Mouse (Mus musculus) midbrain, embryonic 16.5 days (tissue): ENCODE results near the gene Rps27. TPM values are rescaled to one million over a fixed set of nuclear protein-coding genes. Genes with fewer than 3 reads are reported as not detected.
"Not testable (repeated sequence)": the region's sequence is repeated elsewhere in the genome, so short reads cannot be mapped to it uniquely, and the experiment has no call there.

Experiments
- ATAC-seq: fragments of 200-750 bp; cut with Nextera tagmentation; 2 replicates; pipeline ENCODE4 v1.8.0; 2017; ENCODE audit warnings: moderate TSS enrichment
- H3K27ac ChIP-seq: fragments of 300-500 bp; sonication (generic); 2 replicates; pipeline ENCODE4 v1.5.1; 2014; ENCODE audit warnings: mild to moderate bottlenecking, low read length, mixed read lengths
- H3K27me3 ChIP-seq: fragments of 300-500 bp; sonication (generic); 2 replicates; pipeline ENCODE4 v1.6.1; 2014; ENCODE audit warnings: low read depth, low read length, mixed read lengths; ENCODE audit not compliant: control insufficient read depth, insufficient read depth
- H3K36me3 ChIP-seq: fragments of 300-500 bp; sonication (generic); 2 replicates; pipeline ENCODE4 v1.6.1; 2014; ENCODE audit warnings: mild to moderate bottlenecking, low read length, moderate library complexity, mixed read lengths; ENCODE audit not compliant: control insufficient read depth, insufficient read depth
- H3K4me1 ChIP-seq: fragments of 300-500 bp; sonication (generic); 2 replicates; pipeline ENCODE4 v1.6.1; 2014; ENCODE audit warnings: mild to moderate bottlenecking, low read length, mixed read lengths; ENCODE audit not compliant: control insufficient read depth, insufficient read depth
- H3K4me2 ChIP-seq: fragments of 300-500 bp; sonication (generic); 2 replicates; pipeline ENCODE4 v1.6.1; 2014; ENCODE audit warnings: mild to moderate bottlenecking, low read length, mixed read lengths
- H3K4me3 ChIP-seq: fragments of 300-500 bp; sonication (generic); 2 replicates; pipeline ENCODE4 v1.5.1; 2014; ENCODE audit warnings: low read depth, mild to moderate bottlenecking, low read length, moderate library complexity, mixed read lengths
- H3K9ac ChIP-seq: fragments of 300-500 bp; sonication (generic); 2 replicates; pipeline ENCODE4 v1.6.1; 2014; ENCODE audit warnings: low read depth, low read length, mixed read lengths
- H3K9me3 ChIP-seq: fragments of 300-500 bp; sonication (generic); replicated peaks from 2 replicates; pipeline ENCODE4 v1.6.1; 2014; ENCODE audit warnings: mild to moderate bottlenecking, low read length, mixed read lengths; ENCODE audit not compliant: control insufficient read depth, poor library complexity, severe bottlenecking
- WGBS: fragments of 180-500 bp; shearing (Covaris S2); extraction: QIAGEN DNeasy Blood & Tissue Kit; methylation state at CpG from one replicate; pipeline ENCODE4 v1.1.7; 2014; 5-methylcytosine and 5-hydroxymethylcytosine counted together
- polyA plus RNA-seq: library from polyadenylated mRNA; unstranded; fragments of >200 nt; fragmentation: Nextera tagmentation; extraction: Ambion mirVana; gene quantifications from 2 replicates; pipeline ENCODE4 v1.2.1, GENCODE M21; 2015

Rps27 gene
- polyA plus RNA-seq = 691 and 714 TPM in 2 replicates

DNA sequence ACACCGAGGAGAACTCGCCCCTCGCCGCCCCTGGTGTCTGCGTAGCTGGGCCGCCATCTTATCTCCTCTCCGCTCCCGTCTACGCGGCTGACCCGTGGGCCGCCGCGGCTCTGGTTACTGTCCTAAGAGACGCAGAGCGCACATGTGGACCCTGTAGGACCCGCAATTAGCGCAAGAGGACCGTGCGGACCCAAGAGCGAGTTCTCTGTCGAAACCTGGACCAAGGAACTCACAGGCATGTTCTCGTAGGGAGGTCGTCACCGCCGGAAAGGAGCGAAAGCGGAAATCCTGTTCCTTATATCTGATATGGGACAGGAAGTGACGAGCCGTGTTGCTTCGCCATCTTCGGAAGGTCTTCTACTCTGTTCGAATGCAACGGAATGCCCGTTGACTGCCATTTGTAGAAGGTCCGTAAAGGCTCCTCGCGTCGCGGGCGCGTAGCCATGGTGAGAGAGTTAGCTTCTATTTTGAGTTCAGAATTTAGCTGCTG is at the start of gene Rps27, which contains the start of gene Rab13:
Rps27 (minus strand) TSS at position 275 of the 490 bp plus-strand sequence.
Rab13 (plus strand) TSS at position 319 of the 490 bp plus-strand sequence.
- Histone ChIP-seq H3K27ac (peak within 1 kb of the TSS; percentile 88), H3K9ac (peak within 1 kb of the TSS; percentile 89), H3K4me1 (peaks cover 19% of the 10 kb centered on the region), H3K9me3 (no peaks in the 10 kb centered on the region), H3K4me2 (peak within 1 kb of the TSS; percentile 89), H3K36me3 (peaks cover 13% of the 10 kb centered on the region; the same call in 1 of the 2 replicates), H3K4me3 (peak within 1 kb of the TSS; percentile 61), H3K27me3 (no peaks in the 10 kb centered on the region)
- ATAC-seq = peak; percentile 95
- under 1% methylated on average over 42 of the region's 42 CpGs for WGBS

DNA sequence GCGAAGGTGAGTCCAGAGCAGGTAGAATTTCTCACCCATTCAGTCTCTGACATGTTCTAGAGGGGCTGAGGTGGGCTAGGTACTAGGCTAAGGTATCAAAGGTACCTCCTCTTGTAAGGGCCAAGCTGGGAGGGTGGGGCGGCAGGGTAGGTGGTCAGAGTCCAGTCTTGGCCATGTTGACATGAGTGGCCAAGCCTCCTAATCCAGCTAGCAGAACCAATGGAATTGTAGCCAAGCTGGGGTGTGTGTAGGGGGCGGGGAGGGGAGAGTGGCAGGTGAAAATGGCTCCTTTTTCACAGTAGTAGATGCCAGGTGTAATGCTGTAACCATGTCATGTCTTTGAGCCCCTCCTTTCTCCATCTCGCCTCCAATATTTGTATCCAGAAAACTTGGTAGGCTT is 45.1 kb upstream of the Rps27 start:
- 92% methylated on average over 4 of the region's 4 CpGs for WGBS
- no peaks in the 10 kb centered on the region for H3K27me3 ChIP-seq
- ATAC-seq = no peak
- peaks cover 45% of the 10 kb centered on the region for H3K36me3 ChIP-seq
- H3K27ac ChIP-seq = no peak overlapping the region
- no peak overlapping the region for H3K9ac ChIP-seq
- H3K4me1 ChIP-seq = peaks cover 14% of the 10 kb centered on the region
- no peaks in the 10 kb centered on the region for H3K9me3 ChIP-seq
- H3K4me2 ChIP-seq = no peak overlapping the region
- no peak overlapping the region for H3K4me3 ChIP-seq

DNA sequence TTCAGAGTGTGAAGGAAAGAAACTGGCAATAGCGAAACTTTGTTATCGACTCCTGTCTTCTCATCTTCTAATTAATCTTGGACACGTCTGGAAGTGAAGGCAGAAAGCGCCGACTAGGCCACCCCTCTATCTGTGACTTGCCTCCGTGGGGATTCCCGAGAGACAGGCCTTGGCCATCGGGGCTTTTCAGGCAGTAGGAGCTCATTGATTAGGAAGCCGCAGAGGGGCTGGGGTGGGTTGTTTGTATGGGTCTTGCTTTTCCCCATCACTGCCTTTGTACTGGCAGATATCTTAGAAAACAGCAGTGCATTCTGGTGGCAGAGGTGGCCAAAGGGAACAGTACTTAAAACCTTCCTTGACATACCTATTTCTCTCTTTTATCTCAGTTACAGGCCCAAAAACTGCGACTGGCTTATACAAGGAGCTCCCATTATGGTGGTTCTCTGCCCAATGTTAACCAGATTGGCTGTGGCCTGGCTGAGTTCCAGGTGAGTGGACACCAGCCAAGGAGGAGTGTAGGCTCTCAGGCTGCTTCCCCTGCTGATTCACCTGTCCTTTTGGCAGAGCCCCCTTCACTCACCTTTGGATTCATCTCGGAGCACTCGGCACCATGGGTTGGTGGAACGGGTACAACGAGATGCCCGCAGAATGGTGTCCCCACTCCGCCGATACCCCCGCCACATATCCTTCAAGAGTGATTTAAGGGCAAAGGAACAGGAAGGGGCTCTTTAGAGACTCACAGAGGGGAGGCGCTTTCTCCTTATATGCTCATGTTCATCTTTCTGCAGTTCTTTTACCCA is 43.5 kb upstream of the Rps27 start:
- no peak overlapping the region for H3K9ac ChIP-seq
- 94% methylated on average over 19 of the region's 19 CpGs for WGBS
- H3K27ac ChIP-seq = no peak overlapping the region
- no peak for ATAC-seq
- H3K36me3 ChIP-seq = peaks cover 30% of the 10 kb centered on the region
- H3K4me3 ChIP-seq = no peak overlapping the region
- no peaks in the 10 kb centered on the region for H3K27me3 ChIP-seq
- H3K9me3 ChIP-seq = no peaks in the 10 kb centered on the region
- peaks cover 16% of the 10 kb centered on the region for H3K4me1 ChIP-seq
- H3K4me2 ChIP-seq = no peak overlapping the region

DNA sequence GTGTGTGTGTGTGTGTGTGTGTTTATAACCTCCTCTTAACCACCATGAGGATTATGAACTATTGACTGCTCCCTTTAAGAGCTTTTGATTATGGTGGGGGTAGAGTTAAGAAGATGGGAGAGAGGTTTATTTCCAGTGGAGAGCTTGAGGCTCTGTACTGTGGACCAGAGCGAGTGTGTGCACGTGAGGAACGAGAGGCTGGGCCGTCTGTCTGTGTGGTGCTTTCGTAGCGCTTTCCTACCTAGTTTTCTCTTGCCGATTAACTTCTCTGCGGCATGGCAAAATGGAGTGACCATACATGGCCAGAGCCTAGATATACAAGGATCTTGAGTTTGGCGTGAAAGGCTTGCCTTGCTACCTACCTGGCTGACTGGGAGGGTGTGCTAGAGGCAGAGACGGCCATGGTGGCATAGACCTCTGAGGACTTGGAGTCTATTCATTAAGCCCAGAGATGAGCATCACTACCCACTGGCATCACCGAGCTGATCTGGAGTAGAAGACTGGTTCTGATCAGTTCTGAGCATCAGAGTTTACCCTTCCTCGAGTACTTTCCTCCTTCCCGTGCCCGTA is 42.4 kb upstream of the Rps27 start:
- Histone ChIP-seq H3K27ac (no peak overlapping the region), H3K9me3 (no peaks in the 10 kb centered on the region), H3K27me3 (no peaks in the 10 kb centered on the region), H3K4me3 (no peak overlapping the region), H3K36me3 (peaks cover 22% of the 10 kb centered on the region), H3K9ac (no peak overlapping the region), H3K4me1 (peaks cover 16% of the 10 kb centered on the region), H3K4me2 (no peak overlapping the region; the same call in 1 of the 2 replicates)
- ATAC-seq = no peak
- WGBS = 95% methylated on average over 14 of the region's 14 CpGs

DNA sequence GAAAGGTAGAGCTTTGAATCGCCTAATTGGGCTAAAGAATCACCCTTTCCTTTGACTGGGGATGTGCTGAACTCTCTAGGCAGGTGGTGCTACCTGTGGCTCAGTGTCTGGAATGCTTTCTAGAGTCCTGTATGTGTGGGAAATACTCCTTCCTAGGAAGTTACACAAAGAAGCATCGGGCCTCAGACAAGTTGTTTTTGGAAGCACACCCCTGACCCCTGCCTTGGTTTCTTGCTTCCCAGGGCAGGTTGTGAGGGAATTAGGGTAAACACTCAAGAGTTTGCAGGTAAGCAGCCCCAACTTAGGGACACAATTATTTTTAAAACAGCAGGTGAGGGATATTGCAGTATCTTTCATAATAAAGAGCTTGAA is 41.7 kb upstream of the Rps27 start:
- H3K27me3 ChIP-seq = no peaks in the 10 kb centered on the region
- H3K9ac ChIP-seq = peak overlapping the region; percentile 80
- H3K4me2 ChIP-seq = peak overlapping the region; percentile 79
- H3K4me1 ChIP-seq = peaks cover 16% of the 10 kb centered on the region
- peak overlapping the region; percentile 67 for H3K4me3 ChIP-seq
- H3K36me3 ChIP-seq = peaks cover 17% of the 10 kb centered on the region
- no peaks in the 10 kb centered on the region for H3K9me3 ChIP-seq
- no peak overlapping the region for H3K27ac ChIP-seq
- WGBS = 25% methylated on average over 2 of the region's 2 CpGs
- no peak for ATAC-seq

DNA sequence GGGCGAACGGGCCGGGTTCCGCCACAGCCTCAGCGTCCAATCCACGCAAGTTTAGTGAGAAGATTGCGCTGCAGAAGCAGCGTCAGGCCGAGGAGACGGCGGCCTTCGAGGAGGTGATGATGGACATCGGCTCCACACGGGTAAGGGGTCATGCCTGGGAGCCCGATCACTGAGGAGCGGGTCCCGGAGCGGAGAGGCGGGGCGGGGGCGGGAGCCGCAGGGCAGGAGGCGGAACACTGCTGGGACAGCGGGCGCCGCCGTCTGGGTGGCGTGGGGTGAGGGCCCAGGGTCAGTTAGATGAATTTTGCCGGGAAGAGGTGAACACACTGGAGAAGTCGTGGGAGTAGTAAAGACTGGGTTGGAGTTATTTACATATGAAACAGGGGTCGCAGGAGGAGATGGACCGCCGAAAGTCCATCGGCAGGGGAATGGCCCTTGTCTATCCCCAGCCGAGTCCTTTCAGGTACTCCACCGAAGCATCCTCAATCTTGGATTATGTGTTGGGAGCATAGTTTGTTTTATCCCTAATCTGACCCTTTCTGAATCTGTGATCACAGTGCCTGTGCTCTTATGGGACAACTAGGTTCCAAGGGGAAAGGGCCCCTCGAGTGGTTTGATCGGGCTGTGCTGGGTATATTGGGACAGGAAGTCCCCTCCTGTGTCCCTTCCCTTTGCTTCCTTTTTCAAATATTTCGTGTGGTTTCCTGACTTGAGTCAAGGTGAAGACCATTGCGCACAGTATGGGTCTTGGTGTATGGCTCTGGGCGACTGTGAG is 41.2 kb upstream of the Rps27 start:
- WGBS = under 1% methylated on average over 41 of the region's 41 CpGs
- Histone ChIP-seq H3K9me3 (no peaks in the 10 kb centered on the region), H3K36me3 (peaks cover 11% of the 10 kb centered on the region), H3K4me3 (peak overlapping the region; percentile 67), H3K9ac (peak overlapping the region; percentile 80), H3K27ac (peak overlapping the region; percentile 71), H3K27me3 (no peaks in the 10 kb centered on the region), H3K4me2 (peak overlapping the region; percentile 79), H3K4me1 (peaks cover 16% of the 10 kb centered on the region)
- ATAC-seq = peak; percentile 59

DNA sequence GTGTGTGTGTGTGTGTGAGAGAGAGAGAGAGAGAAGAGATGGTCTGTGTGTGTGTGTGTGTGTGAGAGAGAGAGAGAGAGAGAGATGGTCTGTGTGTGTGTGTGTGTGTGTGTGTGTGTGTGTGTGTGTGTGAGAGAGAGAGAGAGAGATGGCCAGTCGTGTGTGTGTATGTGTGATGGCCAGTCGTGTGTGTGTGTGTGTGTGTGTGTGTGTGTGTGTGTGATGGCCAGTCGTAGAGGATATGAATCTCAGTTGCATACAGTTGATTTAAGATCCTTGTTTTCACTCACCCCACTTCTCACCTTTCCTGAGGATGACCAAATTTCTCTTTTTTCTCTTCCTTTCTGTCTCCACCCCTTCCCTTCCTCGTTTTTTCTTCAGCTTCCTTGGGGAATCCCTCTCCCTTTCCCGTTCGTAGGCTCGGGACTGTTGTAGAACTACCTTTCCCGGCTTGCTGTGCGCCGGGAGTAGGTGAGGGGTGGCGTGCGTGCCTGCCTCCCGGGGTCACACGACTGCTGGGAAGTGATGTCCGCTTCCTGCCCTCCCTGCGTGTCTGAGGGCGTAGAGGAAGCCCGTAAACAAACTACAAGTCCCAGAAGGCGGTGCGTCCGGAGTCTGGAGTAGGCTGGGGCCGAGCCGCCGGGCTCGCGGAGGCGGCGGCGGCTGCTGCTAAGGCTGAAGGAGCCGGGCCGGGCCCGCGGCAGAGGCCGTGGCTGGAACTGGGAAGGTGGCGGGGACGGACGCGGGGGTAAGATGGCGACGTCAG is 40.4 kb upstream of the Rps27 start, which contains the start of gene Crtc2:
Crtc2 (plus strand) TSS at position 511 of the 766 bp plus-strand sequence.
- 2% methylated on average over 39 of the region's 40 CpGs for WGBS

DNA sequence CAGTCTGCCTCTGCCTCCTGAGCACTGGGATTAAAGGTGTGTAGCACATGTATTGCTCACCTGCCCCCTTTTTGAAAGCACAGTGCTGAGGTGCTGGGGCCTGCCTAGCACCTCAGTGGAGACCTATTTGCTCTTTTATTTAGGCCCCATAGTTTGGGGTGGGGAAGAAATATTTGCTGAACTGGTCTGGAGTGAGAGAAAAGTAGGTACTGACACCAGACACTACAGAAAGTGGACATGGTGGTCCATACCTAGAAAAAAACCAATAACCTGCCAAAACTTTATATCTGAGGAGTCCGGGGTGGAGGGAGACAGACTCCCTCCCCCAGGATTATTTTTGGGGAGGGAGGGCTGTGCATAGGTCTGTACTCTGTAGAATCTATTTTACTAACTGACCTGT is 39.7 kb upstream of the Rps27 start:
- Histone ChIP-seq H3K4me2 (peak overlapping the region; percentile 41; the same call in 1 of the 2 replicates), H3K4me1 (peaks cover 27% of the 10 kb centered on the region)
- H3K4me3 ChIP-seq, H3K36me3 ChIP-seq, H3K27me3 ChIP-seq, H3K27ac ChIP-seq, H3K9me3 ChIP-seq, ATAC-seq, H3K9ac ChIP-seq: not testable (repeated sequence)
- 74% methylated on average over 1 of the region's 1 CpGs for WGBS

More for the DNA sequence above, 40.4 kb upstream of the Rps27 start, which contains the start of gene Crtc2:
- Histone ChIP-seq H3K9me3 (no peaks in the 10 kb centered on the region), H3K9ac (peak within 1 kb of the TSS; percentile 80), H3K36me3 (0 out of 2 replicates have a peak, but pooled peaks cover 4% of the 10 kb centered on the region), H3K27me3 (no peaks in the 10 kb centered on the region), H3K27ac (peak within 1 kb of the TSS; percentile 71), H3K4me2 (peak within 1 kb of the TSS; percentile 79), H3K4me1 (peaks cover 23% of the 10 kb centered on the region), H3K4me3 (peak within 1 kb of the TSS; percentile 67)
- ATAC-seq = peak; percentile 97
